Comparison of ENCODE assay signal across 8 mouse cellular contexts in genomic region chr2:11535966-11536365, GRCm38 (mm10). TPM values are rescaled to one million over a fixed set of nuclear protein-coding genes. Genes with fewer than 3 reads are reported as not detected.
DNase-seq lines count a peak whose midpoint lies in the region; ATAC-seq and TF ChIP-seq lines count a peak whose summit lies in the region.

No protein-coding gene starts in this region.

- peak overlapping the region; percentile 43 for H3K4me3 ChIP-seq in lung, postnatal 0 days (ENCODE audit: low read depth, low read length)
- no peak overlapping the region for H3K4me3 ChIP-seq in lung, adult 2 months (replicated peaks; ENCODE audit: extremely low read depth, low read depth, low read length)
- H3K4me3 ChIP-seq in hindbrain, embryonic 13.5 days: peak overlapping the region; percentile 47
- peak overlapping the region; percentile 51 for H3K4me3 ChIP-seq in limb, embryonic 15.5 days
- peak overlapping the region; percentile 56 for H3K4me3 ChIP-seq in stomach, embryonic 15.5 days (replicated peaks)

- TF ChIP-seq POLR2A in lung, adult 2 months (IDR thresholded peaks at IDR 0.05; ENCODE audit: borderline replicate concordance, extremely low read depth, low read depth, low read length): no peak

- no peaks in the 10 kb centered on the region for H3K9me3 ChIP-seq in lung, postnatal 0 days (ENCODE audit: low read length)
- H3K9me3 ChIP-seq in hindbrain, embryonic 13.5 days: no peaks in the 10 kb centered on the region
- no peaks in the 10 kb centered on the region for H3K9me3 ChIP-seq in limb, embryonic 15.5 days
- no peaks in the 10 kb centered on the region for H3K9me3 ChIP-seq in stomach, embryonic 15.5 days

- H3K4me2 ChIP-seq in lung, postnatal 0 days (replicated peaks; ENCODE audit: low read depth, low read length): peak overlapping the region; percentile 76
- H3K4me2 ChIP-seq in hindbrain, embryonic 13.5 days: peak overlapping the region; percentile 75
- H3K4me2 ChIP-seq in limb, embryonic 15.5 days: peak overlapping the region; percentile 93
- peak overlapping the region; percentile 97 for H3K4me2 ChIP-seq in stomach, embryonic 15.5 days

- H3K27ac ChIP-seq in lung, postnatal 0 days (ENCODE audit: low read length): peak overlapping the region; percentile 95
- H3K27ac ChIP-seq in hindbrain, embryonic 13.5 days: no peak overlapping the region
- H3K27ac ChIP-seq in limb, embryonic 15.5 days: no peak overlapping the region; the same call in 1 of the 2 replicates
- no peak overlapping the region for H3K27ac ChIP-seq in stomach, embryonic 15.5 days

- H3K4me1 ChIP-seq in lung, postnatal 0 days (ENCODE audit: insufficient read depth, low read depth, low read length): peaks cover 6% of the 10 kb centered on the region; the same call in 1 of the 2 replicates
- peaks cover 2% of the 10 kb centered on the region; the same call in 1 of the 2 replicates for H3K4me1 ChIP-seq in lung, adult 2 months (ENCODE audit: control insufficient read depth, insufficient read depth, low read length)
- peaks cover 12% of the 10 kb centered on the region; the same call in 1 of the 2 replicates for H3K4me1 ChIP-seq in hindbrain, embryonic 13.5 days (replicated peaks)
- 0 out of 2 replicates have a peak, but pooled peaks cover 6% of the 10 kb centered on the region for H3K4me1 ChIP-seq in limb, embryonic 15.5 days
- H3K4me1 ChIP-seq in stomach, embryonic 15.5 days: peaks cover 5% of the 10 kb centered on the region; the same call in 1 of the 2 replicates

- DNase-seq in lung, postnatal 0 days (ENCODE audit: low spot score): no peak
- no peak for DNase-seq in lung, adult 2 months
- DNase-seq in urinary bladder, postnatal 14 days (ENCODE audit: low spot score): no peak
- DNase-seq in yolk sac, embryonic 10.5 days (ENCODE audit: low spot score): no peak
- no peak for DNase-seq in frontal cortex, postnatal 14 days (ENCODE audit: low spot score in 2 of 2)

- 0 out of 2 replicates have a peak overlapping the region, but pooled peaks have one; percentile 48 for H3K9ac ChIP-seq in lung, postnatal 0 days (replicated peaks; ENCODE audit: low read depth)
- H3K9ac ChIP-seq in hindbrain, embryonic 13.5 days: peak overlapping the region; percentile 67; the same call in 1 of the 2 replicates
- no peak overlapping the region for H3K9ac ChIP-seq in limb, embryonic 15.5 days
- no peak overlapping the region for H3K9ac ChIP-seq in stomach, embryonic 15.5 days

- no peak for ATAC-seq in lung, postnatal 0 days
- ATAC-seq in hindbrain, embryonic 13.5 days (ENCODE audit: low FRiP score): no peak
- ATAC-seq in limb, embryonic 15.5 days (ENCODE audit: insufficient number of reproducible peaks, low FRiP score, low TSS enrichment, low read depth): no peak
- ATAC-seq in stomach, embryonic 15.5 days (ENCODE audit: insufficient read depth, low FRiP score, low read depth): no peak

- no peaks in the 10 kb centered on the region for H3K36me3 ChIP-seq in lung, postnatal 0 days (ENCODE audit: insufficient read depth, low read length)
- no peaks in the 10 kb centered on the region for H3K36me3 ChIP-seq in hindbrain, embryonic 13.5 days
- no peaks in the 10 kb centered on the region for H3K36me3 ChIP-seq in limb, embryonic 15.5 days
- H3K36me3 ChIP-seq in stomach, embryonic 15.5 days: no peaks in the 10 kb centered on the region

- 57% methylated on average over 8 of the region's 8 CpGs for WGBS in lung, postnatal 0 days
- 56% methylated on average over 8 of the region's 8 CpGs for WGBS in lung, adult 2 months
- WGBS in hindbrain, embryonic 13.5 days: 67% methylated on average over 8 of the region's 8 CpGs
- WGBS in limb, embryonic 15.5 days: 64% methylated on average over 8 of the region's 8 CpGs
- WGBS in stomach, embryonic 15.5 days: 61% methylated on average over 8 of the region's 8 CpGs

- TF ChIP-seq CTCF in lung, postnatal 0 days (IDR thresholded peaks at IDR 0.05): no peak
- TF ChIP-seq CTCF in lung, adult 2 months (IDR thresholded peaks at IDR 0.05; ENCODE audit: insufficient read depth, low read length): no peak

- H3K27me3 ChIP-seq in lung, postnatal 0 days (replicated peaks; ENCODE audit: insufficient read depth, low read length): no peaks in the 10 kb centered on the region
- H3K27me3 ChIP-seq in hindbrain, embryonic 13.5 days: peaks cover 19% of the 10 kb centered on the region; the same call in 1 of the 2 replicates
- H3K27me3 ChIP-seq in limb, embryonic 15.5 days: no peaks in the 10 kb centered on the region
- H3K27me3 ChIP-seq in stomach, embryonic 15.5 days (replicated peaks): no peaks in the 10 kb centered on the region

- no peak for TF ChIP-seq EP300 in lung, postnatal 0 days (IDR thresholded peaks at IDR 0.05)

RNA-seq across cellular contexts. Expression of gene Pfkfb3, which starts 17.9 kb away (rescaled TPM):
- polyA plus RNA-seq in lung, postnatal 0 days (2015; fragmentation: Nextera tagmentation; extraction: Ambion mirVana): 17.7 and 18.3 TPM in 2 replicates
- polyA plus RNA-seq in lung, adult 2 months (2012; rRNA removed): 40.2 and 44.4 TPM in 2 replicates
- 27.3 and 27.5 TPM in 2 replicates for polyA plus RNA-seq in hindbrain, embryonic 13.5 days (2015; fragmentation: Nextera tagmentation; extraction: Ambion mirVana)
- 16.8 and 18.8 TPM in 2 replicates for polyA plus RNA-seq in limb, embryonic 15.5 days (2015; fragmentation: Nextera tagmentation; extraction: Ambion mirVana)
- polyA plus RNA-seq in stomach, embryonic 15.5 days (2015; fragmentation: Nextera tagmentation; extraction: Ambion mirVana): 17.1 and 19.7 TPM in 2 replicates

Comparison
In these comparisons a context has a peak if more than half of its experiments do, and no peak if none do; other contexts are left out.
1. H3K9ac ChIP-seq: peak in lung, postnatal 0 days (single experiment) and hindbrain, embryonic 13.5 days (single experiment); none in limb, embryonic 15.5 days (single experiment) and stomach, embryonic 15.5 days (single experiment).
2. Peak in every context shown above with its lines, with median percentiles within 50 percentile points of each other: H3K4me2 ChIP-seq.